Comparison of ENCODE assay signal across 16 mouse cellular contexts in the genomic region with DNA sequence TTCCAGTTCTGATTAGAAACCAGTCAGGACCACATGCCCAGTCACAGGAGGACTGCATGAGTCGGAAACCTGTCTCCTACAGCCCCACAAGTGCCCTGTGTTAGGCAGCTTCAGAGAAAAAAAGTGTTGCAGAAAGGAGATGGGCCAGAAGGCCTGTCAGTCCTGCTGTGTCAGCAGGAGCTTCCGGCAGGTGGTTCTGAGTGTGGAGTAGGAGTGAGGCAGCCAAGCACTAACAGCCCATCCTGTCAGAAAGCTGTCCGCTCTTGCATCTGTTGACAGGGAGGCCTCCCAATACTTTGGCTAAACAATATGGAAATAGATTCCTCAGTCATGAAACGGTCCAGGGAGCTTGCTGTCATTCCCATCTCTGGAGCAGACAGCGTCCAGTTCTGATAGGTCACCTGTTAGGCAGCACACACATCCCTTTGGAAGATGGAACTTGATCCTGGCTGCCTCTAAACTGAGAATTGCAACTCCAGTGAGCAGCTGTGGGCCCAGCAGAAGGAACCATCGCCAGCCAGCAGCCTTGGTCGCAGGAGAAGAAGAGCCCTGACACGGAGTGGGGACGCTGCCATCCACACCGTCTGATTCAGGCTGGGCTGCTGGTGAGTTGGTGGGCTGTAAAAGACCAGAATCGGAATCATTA.
DNase-seq lines count a peak whose midpoint lies in the region; ATAC-seq lines count a peak whose summit lies in the region.
"Had no signal": no experiment of that assay in that cellular context is flagged by ENCODE, and none has a peak within 500 bp of the region (broad histone marks: within the 10 kb centered on the region; RNA-seq: fewer than 3 reads in every experiment).

No protein-coding gene starts in this region.

- H3K4me1 ChIP-seq in heart, embryonic 13.5 days, result peaks cover 61% of the 10 kb centered on the region
- H3K4me1 ChIP-seq: embryonic facial prominence, embryonic 12.5 days had no signal

- H3K9me3 ChIP-seq in heart, embryonic 13.5 days, result no peaks in the 10 kb centered on the region
- H3K9me3 ChIP-seq: embryonic facial prominence, embryonic 12.5 days; heart, embryonic 10.5 days; midbrain, embryonic 10.5 days had no signal

- H3K4me2 ChIP-seq in heart, embryonic 13.5 days, result no peak overlapping the region
- H3K4me2 ChIP-seq: embryonic facial prominence, embryonic 12.5 days had no signal

- H3K36me3 ChIP-seq in heart, embryonic 13.5 days, result peaks cover 26% of the 10 kb centered on the region
- H3K36me3 ChIP-seq: embryonic facial prominence, embryonic 12.5 days had no signal

- no peak overlapping the region for H3K4me3 ChIP-seq in heart, embryonic 13.5 days
- H3K4me3 ChIP-seq: embryonic facial prominence, embryonic 12.5 days; heart, embryonic 10.5 days; midbrain, embryonic 10.5 days had no signal

- 78% methylated on average over 11 of the region's 11 CpGs for WGBS in heart, embryonic 13.5 days

- H3K27ac ChIP-seq in heart, embryonic 13.5 days (replicated peaks), result peak overlapping the region; percentile 15; the same call in 1 of the 2 replicates
- H3K27ac ChIP-seq: embryonic facial prominence, embryonic 12.5 days; heart, embryonic 10.5 days; liver, embryonic 14.5 days; midbrain, embryonic 10.5 days had no signal

- DNase-seq in heart, postnatal 36 days, result no peak
- DNase-seq in layer of hippocampus, adult 9-11 months, result peak; percentile 48
- no peak for DNase-seq in layer of hippocampus, adult 11-12 months (ENCODE audit: low spot score)
- DNase-seq in cerebellum, postnatal 25 days, result peak; percentile 69 to 72
- no peak for DNase-seq in spleen, adult 12 weeks (ENCODE audit: low spot score)
- DNase-seq in urinary bladder, postnatal 10 days (ENCODE audit: low spot score), result no peak
- DNase-seq: adrenal gland, postnatal 36 days; kidney, postnatal 10 days; layer of hippocampus, postnatal 36 days; lung, postnatal 14 days had no signal

- no peak for ATAC-seq in heart, embryonic 13.5 days (ENCODE audit: extremely low read depth, insufficient number of reproducible peaks, low FRiP score, low TSS enrichment)
- peak; percentile 86 for ATAC-seq in cerebellum, adult (ENCODE audit: insufficient number of reproducible peaks, low FRiP score, low TSS enrichment)

- intact Hi-C loops in heart, postnatal 36 days (cut with DNase I), result loop anchor here (5.0 kb wide), 1 partner anchor 53 kb away; no protein-coding TSS in a partner anchor

- H3K9ac ChIP-seq in heart, embryonic 13.5 days, result no peak overlapping the region
- H3K9ac ChIP-seq: embryonic facial prominence, embryonic 12.5 days; liver, embryonic 14.5 days had no signal

- no peaks in the 10 kb centered on the region for H3K27me3 ChIP-seq in heart, embryonic 13.5 days (replicated peaks)
- H3K27me3 ChIP-seq: embryonic facial prominence, embryonic 12.5 days had no signal

Comparison
In these comparisons a context has a peak if more than half of its experiments do, and no peak if none do; other contexts are left out.
1. DNase-seq: peak in layer of hippocampus, adult 9-11 months (single experiment) and cerebellum, postnatal 25 days (2 of 2); none in heart, postnatal 36 days (0 of 2), layer of hippocampus, adult 11-12 months (single experiment), spleen, adult 12 weeks (single experiment) and urinary bladder, postnatal 10 days (single experiment).